Mouse (Mus musculus) heart, embryonic 10.5 days (tissue): ENCODE results near the gene Plxdc2. TPM values are rescaled to one million over a fixed set of nuclear protein-coding genes. Genes with fewer than 3 reads are reported as not detected.
"Not testable (repeated sequence)": the region's sequence is repeated elsewhere in the genome, so short reads cannot be mapped to it uniquely, and the experiment has no call there.

Source experiments
- DNase-seq: peaks from one replicate; pipeline ENCODE4 v3.0.0-alpha.2; 2017; ENCODE audit warnings: low spot score
- H3K27ac ChIP-seq: fragments of 300-500 bp; sonication (generic); 2 replicates; pipeline ENCODE4 v1.5.1; 2016; ENCODE audit warnings: mild to moderate bottlenecking
- H3K27me3 ChIP-seq: fragments of 300-500 bp; sonication (generic); 2 replicates; pipeline ENCODE4 v1.6.1; 2016; ENCODE audit warnings: mild to moderate bottlenecking; ENCODE audit not compliant: poor library complexity, insufficient read depth, severe bottlenecking
- H3K36me3 ChIP-seq: fragments of 300-500 bp; sonication (generic); 2 replicates; pipeline ENCODE4 v1.6.1; 2016; ENCODE audit warnings: mild to moderate bottlenecking, moderate library complexity
- H3K4me1 ChIP-seq: fragments of 300-500 bp; sonication (generic); 2 replicates; pipeline ENCODE4 v1.6.1; 2016; ENCODE audit warnings: mild to moderate bottlenecking
- H3K4me3 ChIP-seq: fragments of 300-500 bp; sonication (generic); 2 replicates; pipeline ENCODE4 v1.5.1; 2016; ENCODE audit warnings: mild to moderate bottlenecking, moderate library complexity
- H3K9me3 ChIP-seq: fragments of 300-500 bp; sonication (generic); 2 replicates; pipeline ENCODE4 v1.6.1; 2016; ENCODE audit warnings: mild to moderate bottlenecking, moderate library complexity
- WGBS: fragments of 180-500 bp; shearing (Covaris S2); methylation state at CpG from one replicate; pipeline ENCODE4 v1.1.7; 2016; 5-methylcytosine and 5-hydroxymethylcytosine counted together
- polyA plus RNA-seq: library from polyadenylated mRNA; unstranded; fragments of >200 nt; fragmentation: Nextera tagmentation; extraction: Ambion mirVana; gene quantifications from 2 replicates; pipeline ENCODE4 v1.2.1, GENCODE M21; 2016

Plxdc2 gene
- polyA plus RNA-seq, 1 experiment from 2014 or later = 20.4 TPM

DNA sequence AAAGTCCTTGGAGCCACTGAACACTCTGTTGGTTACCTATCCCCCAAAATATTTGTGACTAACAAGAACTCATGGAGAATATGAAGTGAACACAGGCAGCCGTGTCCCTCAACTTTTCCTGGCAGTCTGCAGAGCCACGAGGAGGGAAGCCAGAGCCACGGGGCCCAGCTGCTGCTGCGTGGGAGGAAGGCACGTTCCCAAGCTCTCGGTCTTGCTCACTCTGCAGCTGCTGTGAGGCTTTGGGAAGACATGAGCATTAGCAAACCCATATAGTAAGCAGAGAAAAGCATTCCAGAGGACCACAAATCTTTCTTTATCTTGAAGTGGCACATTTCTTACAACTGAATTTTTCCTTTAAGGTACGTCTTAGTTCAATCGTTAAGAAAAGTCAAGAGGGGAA, 382.1 kb downstream of the Plxdc2 start:
- Histone ChIP-seq H3K9me3 (no peaks in the 10 kb centered on the region), H3K27ac (peak overlapping the region; percentile 69), H3K4me1 (peaks cover 7% of the 10 kb centered on the region; the same call in 1 of the 2 replicates), H3K36me3 (no peaks in the 10 kb centered on the region), H3K27me3 (no peaks in the 10 kb centered on the region), H3K4me3 (0 out of 2 replicates have a peak overlapping the region, but pooled peaks have one; percentile 15)
- 30% methylated on average over 8 of the region's 8 CpGs for WGBS
- peak; percentile 79 for DNase-seq

DNA sequence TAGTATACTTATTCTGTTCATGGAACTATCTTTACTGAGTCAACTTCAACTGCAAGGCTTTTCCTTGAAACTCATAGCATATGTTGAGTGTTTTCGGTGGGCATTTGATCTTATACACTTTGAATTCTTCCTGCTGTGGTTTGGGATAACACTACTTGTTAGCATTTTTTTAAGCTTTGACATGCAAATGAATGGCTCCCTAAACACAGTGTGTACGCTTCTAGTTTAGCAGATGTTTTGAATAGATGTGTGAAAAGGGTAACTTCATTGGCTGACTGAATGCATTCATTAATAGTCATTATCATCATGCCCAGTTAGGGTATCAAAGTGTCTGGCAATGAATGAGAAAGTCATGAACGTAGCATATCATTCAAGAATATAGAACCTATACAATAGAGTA, 385.7 kb downstream of the Plxdc2 start:
- H3K4me1 ChIP-seq = peaks cover 10% of the 10 kb centered on the region; the same call in 1 of the 2 replicates
- DNase-seq = no peak
- H3K27ac ChIP-seq = no peak overlapping the region
- H3K36me3 ChIP-seq = no peaks in the 10 kb centered on the region
- no peaks in the 10 kb centered on the region for H3K27me3 ChIP-seq
- H3K4me3 ChIP-seq = no peak overlapping the region
- H3K9me3 ChIP-seq = no peaks in the 10 kb centered on the region
- 85% methylated on average over 3 of the region's 3 CpGs for WGBS

- 34% methylated on average over 3 of the region's 3 CpGs for WGBS
Measured at GRCm38 (mm10) chr2:16743568-16743967, 387.5 kb downstream of the Plxdc2 start.

GRCm38 (mm10) chr2:16749302-16749909, 393.3 kb downstream of the Plxdc2 start:
- H3K36me3 ChIP-seq = no peaks in the 10 kb centered on the region
- no peak overlapping the region for H3K4me3 ChIP-seq
- 79% methylated on average over 4 of the region's 4 CpGs for WGBS
- H3K9me3 ChIP-seq = no peaks in the 10 kb centered on the region
- no peak overlapping the region for H3K27ac ChIP-seq
- no peak for DNase-seq
- no peaks in the 10 kb centered on the region for H3K4me1 ChIP-seq
- no peaks in the 10 kb centered on the region for H3K27me3 ChIP-seq

More at GRCm38 (mm10) chr2:16743568-16743967, 387.5 kb downstream of the Plxdc2 start:
- Histone ChIP-seq H3K4me1 (peaks cover 3% of the 10 kb centered on the region; the same call in 1 of the 2 replicates), H3K27me3 (no peaks in the 10 kb centered on the region), H3K9me3 (no peaks in the 10 kb centered on the region), H3K27ac (no peak overlapping the region), H3K36me3 (no peaks in the 10 kb centered on the region), H3K4me3 (no peak overlapping the region)
- DNase-seq = no peak

- no peak overlapping the region for H3K4me3 ChIP-seq
- DNase-seq = no peak
- H3K4me1 ChIP-seq = no peaks in the 10 kb centered on the region
- no peaks in the 10 kb centered on the region for H3K9me3 ChIP-seq
- WGBS = 81% methylated on average over 2 of the region's 2 CpGs
- no peaks in the 10 kb centered on the region for H3K36me3 ChIP-seq
- no peak overlapping the region for H3K27ac ChIP-seq
- no peaks in the 10 kb centered on the region for H3K27me3 ChIP-seq
Measured at GRCm38 (mm10) chr2:16757158-16757557, 401.1 kb downstream of the Plxdc2 start.

DNA sequence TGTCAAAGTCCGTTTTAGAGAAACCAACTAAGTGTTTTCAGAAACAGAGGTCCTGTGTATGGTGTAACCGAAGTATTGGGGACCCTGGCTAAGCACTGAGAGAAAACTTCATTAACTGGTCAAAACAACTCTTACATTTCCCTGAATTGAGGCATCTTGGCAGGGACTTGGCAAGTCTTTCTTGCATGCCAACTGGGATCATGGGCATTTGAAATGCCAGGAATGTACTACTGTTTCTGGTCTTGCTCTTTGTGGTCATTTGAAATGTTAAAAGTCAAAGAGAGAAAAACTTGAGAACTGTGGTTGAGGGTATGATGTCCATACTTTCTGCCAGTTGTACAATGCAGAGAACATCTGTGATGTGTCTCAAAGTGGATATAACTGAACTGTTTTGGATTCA, 403.7 kb downstream of the Plxdc2 start:
- Histone ChIP-seq H3K4me3 (no peak overlapping the region), H3K9me3 (no peaks in the 10 kb centered on the region), H3K36me3 (no peaks in the 10 kb centered on the region), H3K27me3 (no peaks in the 10 kb centered on the region), H3K4me1 (no peaks in the 10 kb centered on the region), H3K27ac (no peak overlapping the region)
- DNase-seq = no peak
- WGBS = 82% methylated on average over 2 of the region's 2 CpGs

- H3K9me3 ChIP-seq, H3K36me3 ChIP-seq, H3K4me3 ChIP-seq, H3K27ac ChIP-seq, DNase-seq, H3K27me3 ChIP-seq, H3K4me1 ChIP-seq: not testable (repeated sequence)
- 94% methylated on average over 5 of the region's 7 CpGs for WGBS
Measured at GRCm38 (mm10) chr2:16769149-16769548, 413.0 kb downstream of the Plxdc2 start.

GRCm38 (mm10) chr2:16773398-16774113, 417.5 kb downstream of the Plxdc2 start:
- no peaks in the 10 kb centered on the region for H3K9me3 ChIP-seq
- H3K4me3 ChIP-seq = no peak overlapping the region
- no peak overlapping the region for H3K27ac ChIP-seq
- no peak for DNase-seq
- H3K27me3 ChIP-seq = no peaks in the 10 kb centered on the region
- WGBS = 59% methylated on average over 1 of the region's 1 CpGs
- H3K36me3 ChIP-seq = no peaks in the 10 kb centered on the region
- no peaks in the 10 kb centered on the region for H3K4me1 ChIP-seq

DNA sequence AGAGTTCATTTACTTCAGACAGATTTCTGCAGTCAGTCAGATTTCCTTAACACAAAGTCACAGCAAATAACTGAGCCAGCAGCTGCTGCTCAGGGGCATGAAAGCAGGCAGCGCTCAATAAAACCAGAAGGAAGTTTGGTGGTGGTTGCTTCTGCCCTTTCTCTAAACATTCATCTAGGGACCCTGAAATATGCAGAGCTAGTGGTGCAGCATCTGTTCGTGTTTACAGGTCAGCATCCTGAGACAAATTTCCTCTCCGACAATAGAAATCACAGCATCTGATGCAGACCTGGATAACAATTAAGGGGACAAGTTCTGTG, 418.0 kb downstream of the Plxdc2 start:
- Histone ChIP-seq H3K27me3 (no peaks in the 10 kb centered on the region), H3K27ac (no peak overlapping the region), H3K4me1 (no peaks in the 10 kb centered on the region), H3K4me3 (no peak overlapping the region), H3K36me3 (no peaks in the 10 kb centered on the region), H3K9me3 (no peaks in the 10 kb centered on the region)
- WGBS = 76% methylated on average over 3 of the region's 3 CpGs
- no peak for DNase-seq

- Histone ChIP-seq H3K27me3 (no peaks in the 10 kb centered on the region), H3K36me3 (no peaks in the 10 kb centered on the region), H3K27ac (no peak overlapping the region), H3K4me1 (no peaks in the 10 kb centered on the region), H3K4me3 (no peak overlapping the region), H3K9me3 (no peaks in the 10 kb centered on the region)
- DNase-seq = no peak
Measured at GRCm38 (mm10) chr2:16795283-16795682, 439.2 kb downstream of the Plxdc2 start.
